Mouse (Mus musculus): ENCODE results near the gene Aen.

- TF ChIP-seq CTCF (IDR thresholded peaks at IDR 0.05; ENCODE audit: control insufficient read depth, insufficient read depth, low read length): no peak
- no peak for TF ChIP-seq POLR2A (IDR thresholded peaks at IDR 0.05; ENCODE audit: borderline replicate concordance, control insufficient read depth, low read depth, low read length)
These were observed 8.2 kb upstream of the Aen start for GRCm38 (mm10) chr7:78887431-78887842.

Measured in bone marrow, adult 2 months (tissue).